Mouse (Mus musculus) embryo, embryonic 10.5 days (tissue): ENCODE data around the gene Flot2.

Source experiments
- DNase-seq: peaks from one replicate; pipeline ENCODE4 v3.0.0-alpha.2; 2015; ENCODE audit warnings: low spot score

Flot2 gene

GRCm38 (mm10) chr11:78102958-78103747 lies 65.4 kb downstream of the Flot2 start:
- DNase-seq = peak; percentile 28

GRCm38 (mm10) chr11:78104501-78104900 lies 66.8 kb downstream of the Flot2 start:
- no peak for DNase-seq
